Mouse (Mus musculus) common myeloid progenitor, adult 5-6 weeks (primary cell): Measurements from ENCODE around the gene Slc37a4. TPM values are rescaled to one million over a fixed set of nuclear protein-coding genes. Genes with fewer than 3 reads are reported as not detected.
"Not testable (repeated sequence)": the region's sequence is repeated elsewhere in the genome, so short reads cannot be mapped to it uniquely, and the experiment has no call there.

Experiments
- ATAC-seq: replicated peaks from 2 replicates; pipeline ENCODE4 v1.8.0; 2016; ENCODE audit warnings: low read depth, mild to moderate bottlenecking, moderate TSS enrichment, inconsistent platforms; ENCODE audit not compliant: poor library complexity, severe bottlenecking
- total RNA-seq: library from RNA; stranded (forward); fragments of 200-1000, 187-1606 nt; gene quantifications from 2 replicates; pipeline ENCODE4 v1.2.3, GENCODE M21; 2017

Gene Slc37a4
- 15.7 and 26.1 TPM in 2 replicates for total RNA-seq

DNA sequence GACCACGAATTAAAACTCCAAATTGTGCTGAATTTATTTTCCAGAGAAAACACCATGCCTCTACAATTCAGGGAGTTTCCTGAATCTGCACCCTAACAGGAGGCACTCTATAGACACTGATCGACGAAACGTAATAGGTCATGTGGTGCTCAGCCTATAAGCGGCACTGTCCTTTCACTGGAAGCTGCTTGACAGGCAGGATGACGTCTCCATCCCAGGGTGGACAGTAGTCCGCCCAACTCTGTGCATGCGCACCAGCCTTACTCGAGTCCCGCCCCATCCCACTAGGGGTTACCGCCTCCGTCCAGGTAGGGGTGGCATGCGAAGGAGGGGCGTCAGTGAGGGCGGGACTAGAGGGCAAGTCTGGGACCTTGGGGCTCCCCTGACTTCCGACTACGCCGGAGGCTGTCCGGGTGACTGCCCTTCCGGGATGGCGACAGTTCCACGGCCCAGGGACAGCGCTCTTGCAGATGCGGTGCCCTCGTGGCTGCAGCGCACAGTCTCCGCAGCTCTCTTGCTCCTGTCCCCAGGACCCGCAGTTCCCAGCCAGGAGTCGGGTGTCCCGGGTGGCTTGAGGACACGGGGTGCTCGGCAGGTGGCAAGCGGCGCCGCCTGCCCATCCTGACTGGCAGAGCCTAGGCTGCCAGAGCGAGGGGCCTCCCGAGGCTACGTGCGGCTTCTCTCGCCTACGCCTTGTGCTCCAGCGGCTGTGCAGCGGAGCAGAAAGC lies at the start of gene Slc37a4:
Slc37a4 (plus strand) TSS at position 169 of the 728 bp plus-strand sequence.
- ATAC-seq: peak; percentile 98

DNA sequence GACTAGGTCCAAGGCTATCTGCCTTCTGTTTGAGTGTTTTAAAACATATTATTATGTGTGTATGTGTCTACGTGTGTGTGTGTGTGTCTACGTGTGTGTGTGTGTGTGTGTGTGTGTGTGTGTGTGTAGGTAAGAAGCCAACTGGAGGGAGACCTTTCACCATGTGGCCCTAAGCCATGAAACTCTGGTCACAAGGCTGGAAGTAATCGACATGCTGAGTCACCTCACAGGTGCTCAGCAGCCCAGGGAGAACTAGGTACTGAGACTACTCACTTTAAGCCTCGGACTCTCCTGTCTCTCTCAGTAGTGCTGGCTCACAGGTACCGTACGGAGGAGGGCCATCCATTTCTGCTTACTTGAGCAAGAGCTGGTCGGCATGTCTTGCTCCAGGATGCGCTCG lies 49.5 kb upstream of the Slc37a4 start:
- no peak for ATAC-seq

DNA sequence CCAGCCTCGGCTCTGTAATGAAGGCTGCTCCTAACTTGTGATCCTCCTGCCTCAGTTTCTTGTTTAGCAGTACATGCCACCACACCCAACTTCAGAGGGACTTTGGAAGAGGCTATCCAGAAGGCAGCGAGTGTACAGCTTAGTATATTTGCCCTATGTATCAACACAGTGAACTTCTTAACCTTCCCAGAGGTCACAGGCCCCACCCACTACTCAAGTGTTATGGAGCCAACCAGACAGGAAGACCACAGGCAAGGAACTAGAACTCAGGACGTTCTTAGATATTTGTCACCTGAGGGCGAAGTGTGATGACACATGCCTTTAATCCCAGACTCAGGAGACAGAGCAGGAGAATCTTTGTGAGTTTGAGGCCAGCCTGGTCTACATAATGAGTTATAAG lies 49.0 kb upstream of the Slc37a4 start:
- ATAC-seq: no peak

DNA sequence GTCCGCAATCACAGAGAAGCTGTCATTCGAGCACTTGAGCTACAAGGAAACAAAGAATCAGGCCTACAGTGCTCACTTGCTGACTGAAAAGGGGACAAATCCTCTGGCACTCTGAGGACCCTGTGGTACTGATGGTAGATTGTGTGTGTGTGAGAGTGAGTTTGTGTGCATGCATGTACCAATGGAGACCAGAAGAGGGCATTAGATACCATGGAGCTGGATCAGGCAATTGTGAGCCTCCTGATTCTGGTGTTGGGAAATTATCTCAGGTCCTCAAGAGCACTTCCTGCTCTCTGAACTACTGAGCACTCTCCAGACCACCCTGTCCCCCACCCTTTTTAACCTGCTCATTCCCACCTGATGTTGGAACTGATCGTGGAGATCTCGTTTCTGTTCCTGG lies 48.1 kb upstream of the Slc37a4 start:
- ATAC-seq: no peak

DNA sequence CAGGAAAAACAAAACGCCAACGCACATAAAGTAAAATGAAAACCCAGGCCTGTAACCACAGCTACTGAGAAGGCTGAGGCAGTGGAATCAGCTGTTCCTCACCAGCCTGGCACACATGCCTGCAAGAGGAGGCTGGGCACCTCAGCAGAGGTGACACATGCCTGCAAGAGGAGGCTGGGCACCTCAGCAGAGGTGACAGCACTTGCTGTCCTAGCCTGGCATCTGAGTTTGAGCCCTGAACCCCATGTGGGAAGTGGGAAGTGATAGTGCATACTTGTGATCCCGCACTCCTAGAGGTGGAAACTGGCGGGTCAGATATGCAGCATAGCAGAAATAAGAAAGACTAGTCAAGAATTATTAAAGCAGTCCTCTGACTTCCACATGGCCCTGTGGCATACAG lies 45.3 kb upstream of the Slc37a4 start:
- no peak for ATAC-seq

DNA sequence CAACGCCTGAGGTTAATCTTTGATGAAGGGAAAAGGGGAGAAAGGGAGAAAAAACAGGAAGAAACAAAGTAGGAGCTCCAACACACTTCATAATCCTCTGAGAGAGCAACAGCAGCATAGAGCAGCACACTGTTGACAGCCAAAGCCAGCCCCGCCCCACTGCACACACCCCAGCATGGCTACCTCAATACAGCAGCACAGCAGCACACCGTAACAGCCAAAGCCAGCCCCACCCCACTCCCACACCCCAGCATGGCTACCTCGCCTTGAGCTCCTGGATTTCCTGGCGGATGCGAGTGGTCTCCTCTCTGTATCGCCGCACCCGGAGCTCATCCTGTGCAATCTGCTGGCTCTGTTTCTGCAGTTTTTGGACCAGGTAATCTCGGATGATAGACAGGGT lies 44.3 kb upstream of the Slc37a4 start:
- ATAC-seq: no peak

DNA sequence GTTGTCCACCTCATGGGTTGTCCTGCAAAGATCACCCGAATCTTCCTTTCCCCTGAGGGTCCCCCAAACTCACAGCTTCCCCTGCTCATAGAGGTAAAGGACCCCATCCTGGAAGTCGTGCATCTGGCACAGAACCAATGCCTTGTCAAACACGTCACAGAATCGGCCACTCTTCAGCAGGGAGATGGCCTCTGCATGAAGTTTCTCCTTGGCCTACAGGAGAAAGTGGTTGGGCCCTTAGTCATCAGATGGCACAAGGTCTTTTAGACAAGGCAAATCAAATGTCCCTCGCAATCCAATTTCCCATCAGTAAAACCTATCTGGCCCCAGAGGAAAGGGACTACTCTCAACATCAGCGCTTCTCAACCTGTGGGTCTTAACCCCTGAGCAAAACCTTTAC lies 43.5 kb upstream of the Slc37a4 start:
- ATAC-seq: no peak

DNA sequence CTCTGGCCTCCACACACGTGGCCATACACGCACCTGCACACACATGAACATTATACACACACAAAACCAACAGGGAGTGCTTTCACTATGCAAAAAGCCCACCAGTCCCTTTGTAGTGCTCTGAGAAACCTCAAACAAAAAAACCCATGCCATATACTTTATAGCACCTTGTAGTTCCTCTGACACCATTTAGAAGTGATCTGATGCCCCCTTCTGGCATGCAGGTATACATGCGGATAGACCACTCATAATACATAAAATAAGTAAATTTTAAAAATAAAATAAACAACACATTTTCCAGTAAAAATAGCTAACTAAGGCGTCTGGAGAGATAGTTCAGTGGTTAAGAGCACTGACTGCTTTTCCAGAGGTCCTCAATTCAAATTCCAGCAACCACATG lies 39.4 kb upstream of the Slc37a4 start:
- ATAC-seq: peak; percentile 64

DNA sequence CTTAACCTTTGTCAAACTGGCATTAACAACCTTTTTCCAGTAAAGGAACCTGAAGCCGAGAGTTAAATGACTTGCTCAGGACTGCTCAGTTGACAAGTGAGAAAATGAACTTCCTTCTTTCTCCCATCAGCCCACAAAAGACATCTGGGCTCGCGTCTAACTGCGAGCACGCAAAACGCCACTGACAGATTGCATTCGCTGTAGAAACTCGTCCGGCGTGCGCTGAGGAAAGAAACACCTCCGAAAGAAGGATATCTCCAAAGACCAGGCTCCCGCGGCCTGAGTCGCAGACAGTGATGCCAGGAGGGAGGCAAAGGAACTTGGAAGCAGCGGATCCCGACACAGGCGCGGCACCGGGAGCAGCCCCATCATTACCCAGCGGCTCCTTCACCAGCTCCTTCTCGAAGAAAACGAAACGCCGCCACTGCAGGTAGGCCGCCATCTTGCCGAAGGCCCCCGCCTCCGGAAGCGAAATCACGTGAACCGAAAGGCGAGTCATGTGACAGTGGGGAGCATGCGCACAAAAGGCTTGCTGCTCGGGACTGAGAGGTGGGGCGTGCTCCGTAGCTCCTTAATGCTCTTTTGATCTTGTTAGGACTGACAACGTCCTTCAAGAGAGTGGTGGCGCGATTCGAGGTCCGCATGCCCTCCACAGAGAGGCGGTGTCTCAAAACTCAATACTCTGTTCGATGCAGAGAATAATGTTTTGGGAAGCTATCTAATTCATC lies 35.3 kb upstream of the Slc37a4 start, which contains the start of gene Vps11:
Vps11 (minus strand) TSS at position 481 of the 728 bp plus-strand sequence.
- ATAC-seq: peak; percentile 92

DNA sequence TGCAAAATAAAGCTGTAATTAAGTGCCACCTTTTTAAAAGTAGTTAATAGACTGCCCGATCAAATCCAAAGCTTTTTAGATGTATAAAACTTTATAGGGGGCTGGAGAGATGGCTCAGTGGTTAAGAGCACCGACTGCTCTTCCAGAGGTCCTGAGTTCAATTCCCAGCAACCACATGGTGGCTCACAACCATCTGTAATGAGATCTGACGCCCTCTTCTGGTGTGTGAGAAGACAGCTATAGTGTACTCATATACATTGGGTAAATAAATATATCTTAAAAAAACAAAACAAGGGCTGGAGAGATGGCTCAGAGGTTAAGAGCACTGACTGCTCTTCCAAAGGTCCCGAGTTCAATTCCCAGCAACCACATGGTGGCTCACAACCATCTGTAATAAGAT lies 34.7 kb upstream of the Slc37a4 start:
- not testable (repeated sequence) for ATAC-seq

DNA sequence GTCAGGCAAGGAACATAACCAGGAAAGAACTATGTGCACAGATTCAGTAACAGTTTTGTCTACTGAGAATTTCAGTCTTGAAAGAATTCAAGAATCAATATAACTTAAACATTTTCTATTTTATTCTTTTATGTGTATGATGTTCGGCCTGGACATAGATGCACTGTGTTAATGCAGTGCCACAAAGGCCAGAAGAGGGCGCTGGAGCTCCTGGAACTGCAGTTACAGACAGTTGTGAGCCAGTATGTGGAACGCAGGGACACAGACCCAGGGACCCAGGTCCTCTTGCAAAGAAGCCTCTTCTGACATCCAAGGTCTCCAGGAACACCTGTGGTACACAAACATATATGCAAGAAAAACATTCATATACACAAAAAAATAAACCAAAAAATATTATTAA lies 32.2 kb upstream of the Slc37a4 start:
- ATAC-seq: no peak

DNA sequence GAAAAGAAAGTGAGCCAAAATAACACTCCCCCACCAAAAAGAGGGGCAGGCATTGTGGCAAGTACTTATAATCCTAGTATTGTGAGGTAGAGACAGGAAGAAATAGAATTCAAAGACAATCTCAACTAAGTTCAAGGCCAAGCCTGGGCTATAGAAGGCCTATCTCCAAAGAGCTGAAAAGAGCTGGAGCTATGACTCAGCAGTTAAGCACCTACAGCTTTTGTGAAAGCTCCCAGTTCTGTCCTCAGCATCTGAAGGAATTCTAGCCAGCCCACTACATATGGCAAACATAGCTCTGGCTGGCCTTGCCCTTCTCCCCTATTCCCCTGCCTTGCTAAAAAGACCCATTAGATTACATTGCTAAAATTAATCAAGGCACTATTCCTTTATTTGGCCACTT lies 23.3 kb upstream of the Slc37a4 start:
- no peak for ATAC-seq

DNA sequence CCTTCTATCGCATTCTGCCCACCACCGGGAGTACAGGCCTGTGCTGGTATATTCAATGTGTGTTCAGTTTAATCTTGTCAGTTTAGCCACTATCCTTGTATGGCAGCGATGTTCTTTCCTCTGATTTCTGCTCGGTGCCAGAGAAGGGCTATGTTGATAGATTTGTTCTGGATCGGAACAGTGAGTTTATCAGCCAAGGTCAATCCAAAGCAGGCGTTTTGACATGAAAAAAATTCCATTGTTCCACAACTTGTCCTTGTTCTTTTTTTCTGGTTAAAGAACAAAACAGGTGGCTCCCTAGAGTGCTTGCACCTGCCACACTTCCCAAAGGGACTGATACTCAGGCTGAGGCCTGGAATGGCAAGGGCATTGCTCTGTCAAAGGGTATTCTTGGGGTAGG lies 20.5 kb upstream of the Slc37a4 start:
- no peak for ATAC-seq

DNA sequence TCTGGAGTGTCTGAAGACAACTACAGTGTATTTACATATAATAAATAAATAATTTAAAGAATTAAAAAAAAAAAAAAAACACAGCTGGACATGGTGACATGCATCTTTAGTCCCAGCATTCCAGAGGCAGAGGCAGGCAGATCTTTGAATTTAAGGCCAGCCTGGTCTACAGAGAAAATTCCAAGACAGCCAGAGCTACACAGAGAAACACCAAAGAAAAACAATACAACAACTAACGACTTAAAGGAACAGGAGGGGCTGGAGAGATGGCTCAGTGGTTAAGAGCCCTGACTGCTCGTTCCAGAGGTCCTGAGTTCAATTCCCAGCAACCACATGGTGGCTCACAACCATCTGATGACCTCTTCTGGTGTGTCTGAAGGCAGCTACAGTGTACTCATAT lies 19.3 kb upstream of the Slc37a4 start:
- not testable (repeated sequence) for ATAC-seq

DNA sequence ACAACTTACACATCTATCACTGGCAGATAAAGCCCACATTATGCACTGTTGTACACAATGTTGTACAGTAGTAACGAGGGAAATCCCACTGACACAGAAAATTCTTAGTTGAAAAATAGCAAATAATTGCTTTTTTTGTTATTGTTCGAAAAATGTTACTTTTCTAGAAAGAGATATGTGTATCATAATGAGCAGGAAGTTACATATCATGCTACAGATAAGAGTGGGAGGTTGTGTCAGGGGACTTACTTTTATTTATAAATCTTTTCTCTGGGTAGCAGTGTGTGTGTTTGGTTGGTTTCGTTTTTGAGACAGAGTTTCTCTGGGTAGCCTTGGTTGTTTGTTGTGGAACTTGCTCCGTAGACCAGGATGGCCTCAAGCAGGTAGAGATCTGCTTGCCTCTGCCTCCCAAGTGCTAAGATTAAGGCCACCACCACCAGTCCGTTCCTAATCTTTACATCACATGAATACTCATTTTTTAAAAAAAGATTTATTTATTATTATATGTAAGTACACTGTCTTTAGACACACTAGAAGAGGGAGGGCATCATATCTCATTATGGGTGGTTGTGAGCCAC lies 18.4 kb upstream of the Slc37a4 start:
- no peak for ATAC-seq

DNA sequence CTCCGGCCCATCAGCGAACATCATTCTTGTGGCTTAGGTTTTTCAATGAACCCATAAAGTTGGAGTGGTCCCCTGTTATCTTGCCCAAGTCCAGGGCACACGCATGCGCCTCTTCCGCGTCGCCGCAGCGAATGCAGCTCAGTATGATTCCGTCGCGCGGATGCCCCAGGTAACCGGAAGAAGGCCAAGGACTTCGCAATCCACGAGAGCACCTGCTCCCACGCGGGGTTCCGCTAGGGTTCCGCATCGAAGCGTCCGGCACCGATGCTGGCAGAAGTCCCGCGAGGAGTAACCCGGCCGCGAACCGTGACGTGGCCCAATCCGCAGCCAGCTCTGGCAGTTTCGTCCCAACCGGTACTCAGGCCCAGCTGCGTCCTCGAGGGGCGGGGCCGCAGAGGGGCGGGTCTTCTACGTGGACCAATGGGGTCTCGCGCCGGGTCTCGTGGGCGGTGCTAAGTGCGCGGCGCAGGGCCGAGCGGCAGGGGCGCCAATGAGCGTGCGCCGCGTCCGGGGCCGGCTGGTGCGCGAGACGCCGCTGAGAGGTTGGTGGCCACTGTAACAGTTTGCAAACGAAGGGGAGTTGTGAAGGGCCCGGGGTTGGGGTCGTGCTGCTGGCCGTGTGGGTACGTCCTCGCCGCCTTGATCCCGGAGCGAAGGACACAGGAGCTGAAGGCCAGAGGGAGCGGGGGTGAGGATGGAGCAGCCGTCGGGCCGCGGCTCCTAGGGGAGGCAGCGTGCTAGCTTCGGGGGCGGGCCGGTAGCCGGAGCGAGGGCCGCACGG lies 17.4 kb upstream of the Slc37a4 start, which contains the start of gene Hyou1:
Hyou1 (plus strand) TSS at position 437 of the 781 bp plus-strand sequence.
- ATAC-seq: peak; percentile 96

DNA sequence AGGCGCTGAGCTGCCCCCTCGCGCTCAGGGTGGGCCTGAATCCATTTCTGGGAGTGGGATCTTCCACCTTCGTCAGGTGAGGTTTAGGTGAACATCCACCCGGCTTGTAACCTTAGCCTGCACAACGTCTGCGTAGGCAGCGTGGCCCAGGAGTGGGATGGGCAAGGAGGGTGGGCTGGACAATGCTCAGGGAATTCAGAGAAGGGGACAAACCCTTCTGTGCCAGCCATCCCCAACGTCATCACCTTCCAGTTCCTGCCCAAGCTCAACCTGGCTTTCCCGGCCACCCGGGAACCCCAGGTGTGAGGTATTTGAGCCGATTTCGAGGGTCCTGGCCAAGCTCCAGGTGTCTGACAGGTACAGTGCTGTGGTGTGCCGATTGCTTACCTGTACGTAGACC lies 16.8 kb upstream of the Slc37a4 start:
- no peak for ATAC-seq

DNA sequence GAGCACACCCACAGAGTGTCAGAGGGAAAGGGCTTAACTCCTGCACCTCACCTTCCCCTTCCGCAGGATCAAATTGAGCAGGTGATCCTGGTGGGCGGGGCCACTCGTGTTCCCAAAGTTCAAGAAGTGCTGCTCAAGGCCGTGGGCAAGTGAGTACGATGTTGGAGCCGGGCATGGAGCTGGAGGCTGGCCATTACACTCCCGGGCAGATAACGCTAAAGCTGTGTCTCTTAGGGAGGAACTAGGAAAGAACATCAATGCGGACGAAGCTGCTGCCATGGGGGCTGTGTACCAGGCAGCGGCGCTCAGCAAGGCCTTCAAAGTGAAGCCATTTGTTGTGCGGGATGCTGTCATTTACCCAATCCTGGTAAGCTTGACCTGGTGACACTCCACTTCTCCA lies 12.1 kb upstream of the Slc37a4 start:
- ATAC-seq: no peak

DNA sequence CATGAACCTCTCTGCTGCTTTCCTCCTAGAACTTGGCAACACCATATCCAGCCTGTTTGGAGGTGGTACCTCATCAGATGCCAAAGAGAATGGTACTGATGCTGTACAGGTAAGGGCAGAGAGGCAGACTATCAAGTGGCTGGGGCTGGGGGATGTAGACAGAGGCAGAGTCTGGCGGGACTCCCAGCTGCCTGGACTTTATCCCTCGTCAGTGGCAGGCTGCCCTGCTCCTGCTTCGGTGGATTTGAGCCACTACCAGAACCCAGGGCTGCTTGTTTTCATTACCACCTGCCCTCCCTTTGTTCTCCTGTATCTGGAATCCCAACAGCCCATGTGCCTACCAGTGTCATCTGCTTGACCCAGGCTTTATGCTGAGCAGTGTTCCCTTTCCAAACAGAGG lies 9.4 kb upstream of the Slc37a4 start:
- ATAC-seq: no peak

DNA sequence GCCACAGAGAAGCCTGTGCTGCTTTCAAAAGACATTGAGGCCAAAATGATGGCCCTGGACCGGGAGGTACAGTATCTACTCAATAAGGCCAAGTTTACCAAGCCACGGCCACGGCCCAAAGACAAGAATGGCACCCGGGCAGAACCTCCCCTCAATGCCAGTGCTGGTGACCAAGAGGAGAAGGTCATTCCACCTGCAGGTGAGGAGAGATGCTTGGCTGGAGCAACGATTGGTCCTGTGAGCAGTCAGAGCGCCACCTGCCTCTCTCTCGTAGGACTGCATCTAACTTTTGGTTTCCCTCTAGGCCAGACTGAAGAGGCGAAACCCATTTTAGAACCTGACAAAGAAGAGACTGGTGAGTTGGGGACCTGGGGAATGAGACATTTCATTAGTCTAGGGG lies 7.4 kb upstream of the Slc37a4 start:
- ATAC-seq: peak; percentile 83
